Mouse (Mus musculus) ES-E14 (cell line): ENCODE data around the gene Scand1.

Experiments used
- CHD2 ChIP-seq: IDR thresholded peaks from 2 replicates; pipeline ENCODE4 v1.6.1; 2014; ENCODE audit warnings: mild to moderate bottlenecking, low read depth, low read length, inconsistent platforms
- HCFC1 ChIP-seq: IDR thresholded peaks from 2 replicates; pipeline ENCODE4 v1.6.1; 2012; ENCODE audit warnings: low read length, inconsistent platforms, borderline replicate concordance; ENCODE audit not compliant: insufficient read depth
- MAFK ChIP-seq: IDR thresholded peaks from 2 replicates; pipeline ENCODE4 v1.6.1; 2014; ENCODE audit warnings: mild to moderate bottlenecking, low read depth, low read length, inconsistent platforms; ENCODE audit not compliant: insufficient read depth

GRCm38 (mm10) chr2:156310455-156310854 is 2.0 kb downstream of the Scand1 start:
- TF ChIP-seq MAFK = no peak
- TF ChIP-seq HCFC1 = no peak
- no peak for TF ChIP-seq CHD2
